Mouse (Mus musculus): Measurements from ENCODE around the gene Lin7a.

- no peak for TF ChIP-seq CTCF (IDR thresholded peaks at IDR 0.05; ENCODE audit: low read depth, low read length)
- TF ChIP-seq GATA1 (IDR thresholded peaks at IDR 0.05; ENCODE audit: borderline replicate concordance, low read length), result no peak
- no peak for TF ChIP-seq POLR2AphosphoS5 (IDR thresholded peaks at IDR 0.05; ENCODE audit: insufficient replicate concordance, low read depth, low read length)
These were observed 31.7 kb upstream of the Lin7a start for GRCm38 (mm10) chr10:107239651-107240330.

Measured in G1E (cell line).